Mouse (Mus musculus) heart, adult 11 months (tissue): ENCODE measurements around the gene Armc2.
A peak's percentile ranks its signal among the peaks of the same experiment; 100 is the strongest.

Experiments
- DNase-seq: peaks from one replicate; pipeline ENCODE4 v3.0.0; 2022

Armc2 gene

GRCm38 (mm10) chr10:42014086-42014485, 4.2 kb downstream of the Armc2 start:
- peak; percentile 56 for DNase-seq

GRCm38 (mm10) chr10:42010761-42011435, 7.3 kb downstream of the Armc2 start:
- DNase-seq: peak; percentile 60

GRCm38 (mm10) chr10:42005259-42005658, 13.0 kb downstream of the Armc2 start:
- DNase-seq: peak; percentile 98

- peak; percentile 77 for DNase-seq
Measured at GRCm38 (mm10) chr10:42004690-42005089, 13.6 kb downstream of the Armc2 start.

GRCm38 (mm10) chr10:42004056-42004455, 14.2 kb downstream of the Armc2 start:
- peak; percentile 18 for DNase-seq

- DNase-seq: peak; percentile 77
Measured at GRCm38 (mm10) chr10:42003576-42003975, 14.7 kb downstream of the Armc2 start.

GRCm38 (mm10) chr10:42002436-42002835, 15.8 kb downstream of the Armc2 start:
- peak; percentile 79 for DNase-seq

- peak; percentile 43 for DNase-seq
Measured at GRCm38 (mm10) chr10:42001260-42001659, 17.0 kb downstream of the Armc2 start.

- DNase-seq: peak; percentile 98
Measured at GRCm38 (mm10) chr10:41997691-41998178, 20.5 kb downstream of the Armc2 start.

GRCm38 (mm10) chr10:41996157-41996556, 22.1 kb downstream of the Armc2 start:
- peak; percentile 85 for DNase-seq

- peak; percentile 68 for DNase-seq
Measured at GRCm38 (mm10) chr10:41995051-41995450, 23.2 kb downstream of the Armc2 start.

- peak; percentile 83 for DNase-seq
Measured at GRCm38 (mm10) chr10:41994578-41994977, 23.7 kb downstream of the Armc2 start.

- DNase-seq: peak; percentile 48
Measured at GRCm38 (mm10) chr10:41992059-41992440, 26.2 kb downstream of the Armc2 start.

- DNase-seq: peak; percentile 86
Measured at GRCm38 (mm10) chr10:41991364-41992058, 26.7 kb downstream of the Armc2 start.

- DNase-seq: peak; percentile 68
Measured at GRCm38 (mm10) chr10:41990896-41991295, 27.3 kb downstream of the Armc2 start.

- DNase-seq: peak; percentile 80
Measured at GRCm38 (mm10) chr10:41988930-41989329, 29.3 kb downstream of the Armc2 start.

GRCm38 (mm10) chr10:41986126-41986525, 32.1 kb downstream of the Armc2 start:
- DNase-seq: peak; percentile 85

- no peak for DNase-seq
Measured at GRCm38 (mm10) chr10:41984221-41984620, 34.0 kb downstream of the Armc2 start.

- DNase-seq: peak; percentile 93
Measured at GRCm38 (mm10) chr10:41982821-41983220, 35.4 kb downstream of the Armc2 start.

- DNase-seq: peak; percentile 97
Measured at GRCm38 (mm10) chr10:41980772-41981383, 37.4 kb downstream of the Armc2 start.

GRCm38 (mm10) chr10:41978403-41979234, 39.6 kb downstream of the Armc2 start:
- peak; percentile 86 for DNase-seq

GRCm38 (mm10) chr10:41972676-41973075, 45.6 kb downstream of the Armc2 start:
- DNase-seq: peak; percentile 90
